Comparison of ENCODE assay signal across 9 mouse cellular contexts in the genomic region with DNA sequence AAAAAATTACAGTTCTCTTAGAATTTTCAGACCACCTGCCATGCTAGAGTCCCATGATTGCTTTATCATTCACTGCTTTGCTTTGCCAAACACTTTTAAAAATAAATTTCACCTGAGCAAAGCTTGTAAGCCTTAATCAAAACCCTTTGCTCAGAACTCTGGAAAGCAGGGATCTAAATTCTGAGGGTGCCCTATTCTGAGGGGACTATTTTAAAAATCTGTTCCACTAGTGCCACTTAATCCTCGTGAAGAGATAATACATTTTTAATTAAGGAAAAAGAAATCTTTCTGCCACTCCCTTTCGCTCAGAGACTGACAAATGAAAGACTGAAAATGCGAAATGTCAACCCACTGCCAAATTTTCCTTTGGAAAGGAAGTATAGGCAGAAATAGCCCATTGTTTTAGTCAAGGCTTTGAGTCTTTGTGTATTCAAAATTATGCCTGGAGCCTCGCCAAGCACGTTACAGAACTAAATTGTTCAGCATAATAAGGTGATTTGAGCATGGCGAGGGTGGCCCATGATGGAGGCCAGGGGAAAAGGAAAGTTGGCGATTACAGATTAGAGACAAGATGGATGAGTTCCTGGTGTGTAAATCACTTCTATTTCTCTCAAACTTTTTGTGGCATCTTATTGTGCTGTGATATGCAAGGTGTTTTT.
DNase-seq lines count a peak whose midpoint lies in the region; ATAC-seq lines count a peak whose summit lies in the region.
"Had no signal": no experiment of that assay in that cellular context is flagged by ENCODE, and none has a peak within 500 bp of the region (broad histone marks: within the 10 kb centered on the region; RNA-seq: fewer than 3 reads in every experiment).

No protein-coding gene starts in this region.

- H3K9me3 ChIP-seq in limb, embryonic 11.5 days (ENCODE audit: control insufficient read depth, low read length) = no peaks in the 10 kb centered on the region
- no peaks in the 10 kb centered on the region for H3K9me3 ChIP-seq in limb, embryonic 10.5 days (replicated peaks)
- no peaks in the 10 kb centered on the region for H3K9me3 ChIP-seq in lung, embryonic 16.5 days (ENCODE audit: control insufficient read depth, low read length)

- H3K9ac ChIP-seq in limb, embryonic 11.5 days (ENCODE audit: low read length) = no peak overlapping the region
- no peak overlapping the region for H3K9ac ChIP-seq in lung, embryonic 16.5 days (ENCODE audit: low read length)
- H3K9ac ChIP-seq: liver, embryonic 14.5 days had no signal

- no peak overlapping the region for H3K4me3 ChIP-seq in limb, embryonic 11.5 days (ENCODE audit: low read depth, low read length)
- H3K4me3 ChIP-seq in limb, embryonic 10.5 days = no peak overlapping the region
- no peak overlapping the region for H3K4me3 ChIP-seq in lung, embryonic 16.5 days (ENCODE audit: low read length)
- H3K4me3 ChIP-seq: layer of hippocampus, adult 2 months had no signal

- no peak overlapping the region for H3K27ac ChIP-seq in limb, embryonic 11.5 days (replicated peaks; ENCODE audit: low read depth, low read length)
- no peak overlapping the region for H3K27ac ChIP-seq in limb, embryonic 10.5 days
- H3K27ac ChIP-seq in lung, embryonic 16.5 days (ENCODE audit: low read length) = no peak overlapping the region
- H3K27ac ChIP-seq: layer of hippocampus, adult 2 months; liver, embryonic 14.5 days had no signal

- ATAC-seq in limb, embryonic 11.5 days (ENCODE audit: insufficient number of reproducible peaks, low FRiP score, low TSS enrichment, low read depth) = no peak
- peak; percentile 60 for ATAC-seq in lung, embryonic 16.5 days (ENCODE audit: low read depth)
- ATAC-seq in CD4-positive, CD25-positive, alpha-beta regulatory T cell, adult 4 months = no peak

- no peaks in the 10 kb centered on the region for H3K4me1 ChIP-seq in limb, embryonic 11.5 days (ENCODE audit: control insufficient read depth, insufficient read depth, low read length)
- no peaks in the 10 kb centered on the region for H3K4me1 ChIP-seq in limb, embryonic 10.5 days
- H3K4me1 ChIP-seq in lung, embryonic 16.5 days (replicated peaks; ENCODE audit: control insufficient read depth, insufficient read depth, low read length) = no peaks in the 10 kb centered on the region; the same call in 1 of the 2 replicates

- no peaks in the 10 kb centered on the region for H3K36me3 ChIP-seq in limb, embryonic 11.5 days (ENCODE audit: control insufficient read depth, insufficient read depth, low read length)
- H3K36me3 ChIP-seq in limb, embryonic 10.5 days = no peaks in the 10 kb centered on the region
- no peaks in the 10 kb centered on the region for H3K36me3 ChIP-seq in lung, embryonic 16.5 days (ENCODE audit: control insufficient read depth, insufficient read depth, low read length)

- WGBS in limb, embryonic 11.5 days = 80% methylated on average over 7 of the region's 7 CpGs
- WGBS in limb, embryonic 10.5 days = 85% methylated on average over 7 of the region's 7 CpGs
- 52% methylated on average over 7 of the region's 7 CpGs for WGBS in lung, embryonic 16.5 days

- no peak overlapping the region for H3K4me2 ChIP-seq in limb, embryonic 11.5 days (ENCODE audit: low read depth, severe bottlenecking)
- H3K4me2 ChIP-seq in lung, embryonic 16.5 days (ENCODE audit: low read depth, low read length) = no peak overlapping the region

- intact Hi-C loops in heart, postnatal 36 days (cut with DNase I) = no loop called here

- no peaks in the 10 kb centered on the region for H3K27me3 ChIP-seq in limb, embryonic 11.5 days (ENCODE audit: control insufficient read depth, insufficient read depth, low read length)
- H3K27me3 ChIP-seq in limb, embryonic 10.5 days (ENCODE audit: low read depth, poor library complexity, severe bottlenecking) = no peaks in the 10 kb centered on the region
- no peaks in the 10 kb centered on the region for H3K27me3 ChIP-seq in lung, embryonic 16.5 days (ENCODE audit: control insufficient read depth, insufficient read depth, low read depth, low read length)

- peak; percentile 23 for DNase-seq in heart, postnatal 4 days
- no peak for DNase-seq in heart, postnatal 36 days
- DNase-seq in limb, embryonic 11.5 days (ENCODE audit: low spot score) = peak; percentile 4
- no peak for DNase-seq in limb, embryonic 10.5 days (ENCODE audit: low spot score)
- DNase-seq in brain, embryonic 18.5 days (ENCODE audit: low read depth, low spot score) = peak; percentile 50

Comparison
In these comparisons a context has a peak if more than half of its experiments do, and no peak if none do; other contexts are left out.
1. DNase-seq: peak in heart, postnatal 4 days (single experiment), limb, embryonic 11.5 days (single experiment) and brain, embryonic 18.5 days (single experiment); none in heart, postnatal 36 days (0 of 2) and limb, embryonic 10.5 days (single experiment).